Mouse (Mus musculus): ENCODE results near the gene Cfap20.

DNA sequence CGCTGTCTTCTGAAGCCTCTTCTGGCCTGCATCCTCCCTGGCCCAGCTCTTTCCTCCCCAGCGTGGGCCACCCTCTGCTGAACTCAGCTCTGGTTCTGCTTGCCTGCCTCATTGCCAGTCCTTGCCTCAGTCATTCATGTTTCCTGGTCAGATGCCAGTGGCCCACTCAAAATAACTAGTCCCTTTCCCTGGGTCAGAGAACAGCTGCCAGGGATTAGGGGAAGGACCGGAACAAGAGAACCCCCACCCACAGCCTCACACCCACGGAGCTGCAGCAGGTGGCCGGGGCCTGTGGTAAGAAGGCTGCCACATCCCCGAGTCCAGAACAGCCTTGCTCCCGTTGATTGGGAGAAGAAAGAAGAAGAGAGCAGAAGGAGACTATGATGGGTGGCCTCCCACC lies 33.6 kb downstream of the Cfap20 start:
- TF ChIP-seq TAL1 (IDR thresholded peaks at IDR 0.05; ENCODE audit: low read length) (no peak), GATA1 (IDR thresholded peaks at IDR 0.05; ENCODE audit: low read length) (no peak)

Measured in erythroblast, embryonic 14.5 days (primary cell).